Mouse (Mus musculus): ENCODE data around the gene Pcyt1a. TPM values are rescaled to one million over a fixed set of nuclear protein-coding genes. Genes with fewer than 3 reads are reported as not detected.

Gene Pcyt1a
- polyA plus RNA-seq, 1 experiment from 2014 or later: 51.1 TPM

DNA sequence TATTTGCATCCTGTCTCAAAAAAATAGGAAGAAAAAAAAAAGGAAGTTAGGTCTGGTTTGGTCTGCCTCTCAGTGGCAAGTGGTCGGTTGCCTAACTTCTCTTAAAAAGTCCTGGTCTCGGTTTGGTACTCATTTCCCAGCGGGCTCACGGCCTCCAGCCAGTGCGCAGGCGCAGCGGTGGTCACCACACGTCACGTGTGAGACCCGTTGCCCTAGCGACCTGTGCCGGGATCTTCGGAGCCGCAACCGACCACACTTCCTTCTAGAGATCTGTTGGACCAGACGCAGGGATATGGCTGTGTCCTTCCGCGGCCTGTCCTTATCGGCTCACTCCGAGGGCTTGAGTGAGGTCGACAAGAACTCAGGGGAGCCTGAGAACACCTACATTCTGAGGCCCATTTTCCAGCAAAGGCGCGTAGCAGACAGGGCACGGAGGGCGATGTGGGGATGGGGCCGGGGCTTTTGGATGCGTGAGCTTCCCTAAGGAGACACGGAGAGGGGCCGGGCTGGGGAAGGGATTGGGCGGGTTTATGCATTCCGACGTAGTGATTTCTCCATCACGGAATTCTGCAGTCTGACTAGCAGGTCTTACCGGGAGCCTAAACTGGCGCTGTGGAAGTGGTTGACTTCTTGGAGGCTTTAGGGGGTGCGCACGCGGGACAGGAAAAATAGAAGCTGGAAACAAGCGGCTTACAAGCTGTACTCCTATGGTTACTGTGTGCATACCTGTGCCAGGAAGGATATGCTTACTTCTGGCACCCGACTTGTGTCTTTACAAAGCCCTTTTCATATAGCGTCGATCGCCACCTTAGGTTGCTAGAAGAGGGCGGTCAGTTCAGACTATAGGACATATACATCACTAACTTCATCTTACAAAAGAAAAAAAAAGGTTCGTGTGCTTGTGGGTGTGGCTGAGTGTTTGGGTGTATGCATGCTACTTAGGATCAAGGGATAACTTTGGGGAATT, 10.9 kb upstream of the Pcyt1a start, which contains the start of gene Tctex1d2:
Gene Tctex1d2 (plus strand): TSS at position 186 of the 967 bp plus-strand sequence.
- ATAC-seq (replicated peaks; ENCODE audit: low FRiP score, low TSS enrichment, low read depth) (peak; percentile 98), DNase-seq (ENCODE audit: low spot score) (peak; percentile 96)
- no peaks in the 10 kb centered on the region; the same call in 1 of the 2 replicates for H3K9me3 ChIP-seq (ENCODE audit: control insufficient read depth, low read length)
- H3K4me3 ChIP-seq (ENCODE audit: low read depth, low read length): peak within 1 kb of the TSS; percentile 64
- peaks cover 12% of the 10 kb centered on the region; the same call in 1 of the 2 replicates for H3K4me1 ChIP-seq (replicated peaks; ENCODE audit: control insufficient read depth, insufficient read depth, low read length)
- H3K36me3 ChIP-seq (ENCODE audit: control insufficient read depth, insufficient read depth, low read length): no peaks in the 10 kb centered on the region
- peak within 1 kb of the TSS; percentile 89 for H3K27ac ChIP-seq (ENCODE audit: low read depth)
- H3K9ac ChIP-seq (ENCODE audit: low read length): peak within 1 kb of the TSS; percentile 63
- H3K4me2 ChIP-seq (ENCODE audit: low read length): peak within 1 kb of the TSS; percentile 80
- H3K27me3 ChIP-seq (replicated peaks; ENCODE audit: control insufficient read depth, insufficient read depth, low read length): no peaks in the 10 kb centered on the region
- WGBS: under 1% methylated on average over 45 of the region's 45 CpGs

DNA sequence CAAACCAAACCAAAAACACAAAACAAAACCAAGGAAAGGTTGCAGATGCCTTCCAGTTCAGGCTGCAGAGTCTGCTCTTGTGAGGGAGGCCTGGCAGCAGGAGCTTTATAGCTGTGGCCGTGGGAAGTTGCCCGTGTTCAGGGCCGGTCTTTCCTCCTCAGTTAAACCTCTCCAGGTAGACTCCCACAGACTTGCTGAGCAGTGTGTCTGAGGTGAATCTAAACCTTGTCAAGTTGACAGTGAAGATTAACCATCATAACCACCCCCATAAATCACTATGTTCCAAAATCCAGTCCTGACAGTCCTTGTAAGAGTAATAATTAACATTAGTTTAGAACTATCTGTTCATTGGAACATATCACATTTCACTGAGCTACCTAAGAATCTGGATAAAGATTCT, 3.2 kb upstream of the Pcyt1a start:
- no peak overlapping the region for H3K9ac ChIP-seq (ENCODE audit: low read length)
- no peaks in the 10 kb centered on the region for H3K27me3 ChIP-seq (replicated peaks; ENCODE audit: control insufficient read depth, insufficient read depth, low read length)
- H3K4me1 ChIP-seq (replicated peaks; ENCODE audit: control insufficient read depth, insufficient read depth, low read length): peaks cover 12% of the 10 kb centered on the region
- H3K4me2 ChIP-seq (ENCODE audit: low read length): no peak overlapping the region
- H3K4me3 ChIP-seq (ENCODE audit: low read depth, low read length): no peak overlapping the region
- H3K27ac ChIP-seq (ENCODE audit: low read depth): no peak overlapping the region
- H3K9me3 ChIP-seq (ENCODE audit: control insufficient read depth, low read length): no peaks in the 10 kb centered on the region
- H3K36me3 ChIP-seq (ENCODE audit: control insufficient read depth, insufficient read depth, low read length): no peaks in the 10 kb centered on the region
- WGBS: 76% methylated on average over 3 of the region's 3 CpGs
- no peak for ATAC-seq (replicated peaks; ENCODE audit: low FRiP score, low TSS enrichment, low read depth)
- DNase-seq (ENCODE audit: low spot score): no peak

GRCm38 (mm10) chr16:32431047-32431591, 398 bp downstream of the Pcyt1a start:
- Histone ChIP-seq H3K9ac (ENCODE audit: low read length) (peak overlapping the region; percentile 85), H3K9me3 (ENCODE audit: control insufficient read depth, low read length) (no peaks in the 10 kb centered on the region), H3K36me3 (ENCODE audit: control insufficient read depth, insufficient read depth, low read length) (no peaks in the 10 kb centered on the region), H3K27me3 (replicated peaks; ENCODE audit: control insufficient read depth, insufficient read depth, low read length) (no peaks in the 10 kb centered on the region), H3K4me1 (replicated peaks; ENCODE audit: control insufficient read depth, insufficient read depth, low read length) (peaks cover 12% of the 10 kb centered on the region), H3K4me2 (ENCODE audit: low read length) (peak overlapping the region; percentile 89), H3K27ac (ENCODE audit: low read depth) (peak overlapping the region; percentile 57), H3K4me3 (ENCODE audit: low read depth, low read length) (peak overlapping the region; percentile 83)
- no peak; the same call in none of the 2 replicates for ATAC-seq (replicated peaks; ENCODE audit: low FRiP score, low TSS enrichment, low read depth)
- WGBS: under 1% methylated on average over 28 of the region's 28 CpGs
- no peak for DNase-seq (ENCODE audit: low spot score)

GRCm38 (mm10) chr16:32431926-32432325, 1.2 kb downstream of the Pcyt1a start:
- peak overlapping the region; percentile 83 for H3K4me3 ChIP-seq (ENCODE audit: low read depth, low read length)
- no peak for ATAC-seq (replicated peaks; ENCODE audit: low FRiP score, low TSS enrichment, low read depth)
- H3K36me3 ChIP-seq (ENCODE audit: control insufficient read depth, insufficient read depth, low read length): no peaks in the 10 kb centered on the region
- no peak overlapping the region for H3K9ac ChIP-seq (ENCODE audit: low read length)
- peaks cover 12% of the 10 kb centered on the region for H3K4me1 ChIP-seq (replicated peaks; ENCODE audit: control insufficient read depth, insufficient read depth, low read length)
- H3K27ac ChIP-seq (ENCODE audit: low read depth): no peak overlapping the region
- WGBS: 90% methylated on average over 1 of the region's 1 CpGs
- H3K4me2 ChIP-seq (ENCODE audit: low read length): peak overlapping the region; percentile 89
- no peak for DNase-seq (ENCODE audit: low spot score)
- H3K27me3 ChIP-seq (replicated peaks; ENCODE audit: control insufficient read depth, insufficient read depth, low read length): no peaks in the 10 kb centered on the region
- no peaks in the 10 kb centered on the region for H3K9me3 ChIP-seq (ENCODE audit: control insufficient read depth, low read length)

- H3K4me2 ChIP-seq (ENCODE audit: low read length): no peak overlapping the region
Measured at GRCm38 (mm10) chr16:32433138-32433537, 2.4 kb downstream of the Pcyt1a start.

GRCm38 (mm10) chr16:32434066-32434465, 3.3 kb downstream of the Pcyt1a start:
- H3K27ac ChIP-seq (ENCODE audit: low read depth): no peak overlapping the region
- H3K9ac ChIP-seq (ENCODE audit: low read length): no peak overlapping the region
- 52% methylated on average over 6 of the region's 6 CpGs for WGBS
- peaks cover 12% of the 10 kb centered on the region for H3K4me1 ChIP-seq (replicated peaks; ENCODE audit: control insufficient read depth, insufficient read depth, low read length)
- H3K27me3 ChIP-seq (replicated peaks; ENCODE audit: control insufficient read depth, insufficient read depth, low read length): no peaks in the 10 kb centered on the region
- no peaks in the 10 kb centered on the region for H3K36me3 ChIP-seq (ENCODE audit: control insufficient read depth, insufficient read depth, low read length)
- H3K4me3 ChIP-seq (ENCODE audit: low read depth, low read length): no peak overlapping the region
- DNase-seq (ENCODE audit: low spot score) (no peak), ATAC-seq (replicated peaks; ENCODE audit: low FRiP score, low TSS enrichment, low read depth) (no peak)
- H3K9me3 ChIP-seq (ENCODE audit: control insufficient read depth, low read length): no peaks in the 10 kb centered on the region
- H3K4me2 ChIP-seq (ENCODE audit: low read length): no peak overlapping the region

More at GRCm38 (mm10) chr16:32433138-32433537, 2.4 kb downstream of the Pcyt1a start:
- peaks cover 12% of the 10 kb centered on the region for H3K4me1 ChIP-seq (replicated peaks; ENCODE audit: control insufficient read depth, insufficient read depth, low read length)
- ATAC-seq (replicated peaks; ENCODE audit: low FRiP score, low TSS enrichment, low read depth) (no peak), DNase-seq (ENCODE audit: low spot score) (no peak)
- no peaks in the 10 kb centered on the region for H3K36me3 ChIP-seq (ENCODE audit: control insufficient read depth, insufficient read depth, low read length)
- no peak overlapping the region for H3K4me3 ChIP-seq (ENCODE audit: low read depth, low read length)
- H3K27me3 ChIP-seq (replicated peaks; ENCODE audit: control insufficient read depth, insufficient read depth, low read length): no peaks in the 10 kb centered on the region
- no peak overlapping the region for H3K9ac ChIP-seq (ENCODE audit: low read length)
- H3K9me3 ChIP-seq (ENCODE audit: control insufficient read depth, low read length): no peaks in the 10 kb centered on the region
- 82% methylated on average over 2 of the region's 2 CpGs for WGBS
- H3K27ac ChIP-seq (ENCODE audit: low read depth): no peak overlapping the region

- H3K4me2 ChIP-seq (ENCODE audit: low read length): no peak overlapping the region
- DNase-seq (ENCODE audit: low spot score) (no peak), ATAC-seq (replicated peaks; ENCODE audit: low FRiP score, low TSS enrichment, low read depth) (no peak)
- H3K27me3 ChIP-seq (replicated peaks; ENCODE audit: control insufficient read depth, insufficient read depth, low read length): no peaks in the 10 kb centered on the region
- H3K4me1 ChIP-seq (replicated peaks; ENCODE audit: control insufficient read depth, insufficient read depth, low read length): peaks cover 9% of the 10 kb centered on the region
- H3K36me3 ChIP-seq (ENCODE audit: control insufficient read depth, insufficient read depth, low read length): no peaks in the 10 kb centered on the region
- no peak overlapping the region for H3K9ac ChIP-seq (ENCODE audit: low read length)
- H3K4me3 ChIP-seq (ENCODE audit: low read depth, low read length): no peak overlapping the region
- no peak overlapping the region for H3K27ac ChIP-seq (ENCODE audit: low read depth)
- no peaks in the 10 kb centered on the region for H3K9me3 ChIP-seq (ENCODE audit: control insufficient read depth, low read length)
Measured at GRCm38 (mm10) chr16:32434691-32435090, 4.0 kb downstream of the Pcyt1a start.

DNA sequence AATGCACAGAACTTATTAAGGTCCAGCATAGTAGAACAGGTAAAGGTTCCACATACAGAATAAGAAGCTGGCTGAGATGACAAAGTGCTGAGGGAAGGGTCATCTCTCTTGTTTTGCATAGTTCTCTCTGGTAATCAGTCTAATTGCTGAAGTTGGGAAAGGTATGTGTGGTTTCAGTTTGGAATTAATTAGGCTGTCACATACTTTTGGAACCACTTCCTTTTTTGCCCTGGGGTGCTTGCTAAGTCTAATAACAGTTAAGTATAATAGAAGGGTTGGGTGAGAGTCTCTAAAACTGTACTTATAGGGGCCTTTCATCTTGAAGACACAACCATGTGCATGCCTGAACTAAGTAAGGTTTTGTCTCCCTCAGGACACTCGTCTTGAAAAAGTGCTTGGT, 5.9 kb downstream of the Pcyt1a start:
- no peak for ATAC-seq (replicated peaks; ENCODE audit: low FRiP score, low TSS enrichment, low read depth)
- H3K9me3 ChIP-seq (ENCODE audit: control insufficient read depth, low read length): no peaks in the 10 kb centered on the region
- H3K27me3 ChIP-seq (replicated peaks; ENCODE audit: control insufficient read depth, insufficient read depth, low read length): no peaks in the 10 kb centered on the region
- WGBS: 86% methylated on average over 1 of the region's 1 CpGs
- H3K36me3 ChIP-seq (ENCODE audit: control insufficient read depth, insufficient read depth, low read length): no peaks in the 10 kb centered on the region
- H3K4me2 ChIP-seq (ENCODE audit: low read length): no peak overlapping the region
- H3K9ac ChIP-seq (ENCODE audit: low read length): no peak overlapping the region
- peaks cover 4% of the 10 kb centered on the region; the same call in 1 of the 2 replicates for H3K4me1 ChIP-seq (replicated peaks; ENCODE audit: control insufficient read depth, insufficient read depth, low read length)
- H3K4me3 ChIP-seq (ENCODE audit: low read depth, low read length): no peak overlapping the region
- no peak overlapping the region for H3K27ac ChIP-seq (ENCODE audit: low read depth)
- DNase-seq (ENCODE audit: low spot score): no peak

All from intestine, embryonic 14.5 days (tissue).